Mouse (Mus musculus): ENCODE results near the gene Shank3. TPM values are rescaled to one million over a fixed set of nuclear protein-coding genes. Genes with fewer than 3 reads are reported as not detected.

Shank3 gene
- 1.8 and 2.9 TPM in 2 replicates for polyA plus RNA-seq (2015; fragmentation: Nextera tagmentation; extraction: Ambion mirVana)

GRCm38 (mm10) chr15:89498961-89499688 lies at the start of gene Shank3:
Gene Shank3, plus strand, starts transcription at chr15:89499623.
- peaks cover 5% of the 10 kb centered on the region; the same call in 1 of the 2 replicates for H3K27me3 ChIP-seq (ENCODE audit: insufficient read depth, low read length)
- peak within 1 kb of the TSS; percentile 83 for H3K9ac ChIP-seq (replicated peaks; ENCODE audit: low read length)
- peaks cover 6% of the 10 kb centered on the region; the same call in 1 of the 2 replicates for H3K36me3 ChIP-seq (ENCODE audit: insufficient read depth, low read length)
- 0 out of 2 replicates have a peak, but pooled peaks cover 3% of the 10 kb centered on the region for H3K9me3 ChIP-seq (ENCODE audit: low read length)
- H3K4me3 ChIP-seq (ENCODE audit: low read length): peak within 1 kb of the TSS; percentile 69
- H3K4me1 ChIP-seq (ENCODE audit: insufficient read depth, low read length): peaks cover 16% of the 10 kb centered on the region
- peak; percentile 24 for ATAC-seq (ENCODE audit: low FRiP score, low TSS enrichment)
- WGBS: 1% methylated on average over 47 of the region's 72 CpGs
- H3K27ac ChIP-seq (ENCODE audit: low read length): peak within 1 kb of the TSS; percentile 72
- peak within 1 kb of the TSS; percentile 94 for H3K4me2 ChIP-seq (replicated peaks; ENCODE audit: low read depth, low read length)

GRCm38 (mm10) chr15:89452906-89453864 lies 46.2 kb upstream of the Shank3 start:
- H3K27ac ChIP-seq (ENCODE audit: low read length): no peak overlapping the region
- WGBS: 4% methylated on average over 24 of the region's 24 CpGs

GRCm38 (mm10) chr15:89453865-89454478 lies 45.5 kb upstream of the Shank3 start, which contains the start of gene Mapk8ip2:
Gene Mapk8ip2, plus strand, starts transcription at chr15:89453913.
- peak; percentile 65 for ATAC-seq (ENCODE audit: low FRiP score, low TSS enrichment)
- Histone ChIP-seq H3K4me3 (ENCODE audit: low read length) (peak within 1 kb of the TSS; percentile 52), H3K9ac (replicated peaks; ENCODE audit: low read length) (peak within 1 kb of the TSS; percentile 16; the same call in 1 of the 2 replicates), H3K36me3 (ENCODE audit: insufficient read depth, low read length) (no peaks in the 10 kb centered on the region), H3K4me2 (replicated peaks; ENCODE audit: low read depth, low read length) (peak within 1 kb of the TSS; percentile 89), H3K27me3 (ENCODE audit: insufficient read depth, low read length) (peaks cover 20% of the 10 kb centered on the region), H3K9me3 (ENCODE audit: low read length) (no peaks in the 10 kb centered on the region), H3K27ac (ENCODE audit: low read length) (no peak within 1 kb of the TSS), H3K4me1 (ENCODE audit: insufficient read depth, low read length) (peaks cover 13% of the 10 kb centered on the region)
- WGBS: under 1% methylated on average over 51 of the region's 53 CpGs

More at GRCm38 (mm10) chr15:89452906-89453864, 46.2 kb upstream of the Shank3 start:
- Histone ChIP-seq H3K4me1 (ENCODE audit: insufficient read depth, low read length) (peaks cover 13% of the 10 kb centered on the region), H3K36me3 (ENCODE audit: insufficient read depth, low read length) (no peaks in the 10 kb centered on the region), H3K27me3 (ENCODE audit: insufficient read depth, low read length) (peaks cover 20% of the 10 kb centered on the region), H3K4me3 (ENCODE audit: low read length) (peak overlapping the region; percentile 52), H3K9me3 (ENCODE audit: low read length) (no peaks in the 10 kb centered on the region), H3K9ac (replicated peaks; ENCODE audit: low read length) (no peak overlapping the region), H3K4me2 (replicated peaks; ENCODE audit: low read depth, low read length) (peak overlapping the region; percentile 89)
- ATAC-seq (ENCODE audit: low FRiP score, low TSS enrichment): peak; percentile 75

GRCm38 (mm10) chr15:89454857-89455256 lies 44.6 kb upstream of the Shank3 start:
- Histone ChIP-seq H3K9ac (replicated peaks; ENCODE audit: low read length) (no peak overlapping the region), H3K9me3 (ENCODE audit: low read length) (no peaks in the 10 kb centered on the region), H3K36me3 (ENCODE audit: insufficient read depth, low read length) (no peaks in the 10 kb centered on the region), H3K4me3 (ENCODE audit: low read length) (no peak overlapping the region), H3K27ac (ENCODE audit: low read length) (no peak overlapping the region), H3K4me1 (ENCODE audit: insufficient read depth, low read length) (peaks cover 13% of the 10 kb centered on the region), H3K4me2 (replicated peaks; ENCODE audit: low read depth, low read length) (no peak overlapping the region), H3K27me3 (ENCODE audit: insufficient read depth, low read length) (peaks cover 20% of the 10 kb centered on the region)
- 19% methylated on average over 5 of the region's 6 CpGs for WGBS
- no peak for ATAC-seq (ENCODE audit: low FRiP score, low TSS enrichment)

- Histone ChIP-seq H3K36me3 (ENCODE audit: insufficient read depth, low read length) (no peaks in the 10 kb centered on the region), H3K9me3 (ENCODE audit: low read length) (no peaks in the 10 kb centered on the region), H3K27me3 (ENCODE audit: insufficient read depth, low read length) (peaks cover 20% of the 10 kb centered on the region), H3K9ac (replicated peaks; ENCODE audit: low read length) (no peak overlapping the region), H3K27ac (ENCODE audit: low read length) (no peak overlapping the region), H3K4me3 (ENCODE audit: low read length) (no peak overlapping the region), H3K4me2 (replicated peaks; ENCODE audit: low read depth, low read length) (no peak overlapping the region), H3K4me1 (ENCODE audit: insufficient read depth, low read length) (peaks cover 13% of the 10 kb centered on the region)
- WGBS: 68% methylated on average over 6 of the region's 6 CpGs
- ATAC-seq (ENCODE audit: low FRiP score, low TSS enrichment): no peak
Observed at GRCm38 (mm10) chr15:89455642-89456041, 43.8 kb upstream of the Shank3 start.

GRCm38 (mm10) chr15:89458942-89459341 lies 40.5 kb upstream of the Shank3 start:
- H3K27me3 ChIP-seq (ENCODE audit: insufficient read depth, low read length): peaks cover 8% of the 10 kb centered on the region
- no peak overlapping the region for H3K4me3 ChIP-seq (ENCODE audit: low read length)
- H3K36me3 ChIP-seq (ENCODE audit: insufficient read depth, low read length): no peaks in the 10 kb centered on the region
- no peak for ATAC-seq (ENCODE audit: low FRiP score, low TSS enrichment)
- no peak overlapping the region for H3K27ac ChIP-seq (ENCODE audit: low read length)
- H3K4me1 ChIP-seq (ENCODE audit: insufficient read depth, low read length): peaks cover 8% of the 10 kb centered on the region
- H3K9me3 ChIP-seq (ENCODE audit: low read length): no peaks in the 10 kb centered on the region
- no peak overlapping the region for H3K9ac ChIP-seq (replicated peaks; ENCODE audit: low read length)
- WGBS: 89% methylated on average over 15 of the region's 15 CpGs
- no peak overlapping the region for H3K4me2 ChIP-seq (replicated peaks; ENCODE audit: low read depth, low read length)

- no peak overlapping the region for H3K27ac ChIP-seq (ENCODE audit: low read length)
- H3K9ac ChIP-seq (replicated peaks; ENCODE audit: low read length): no peak overlapping the region
- no peak overlapping the region for H3K4me3 ChIP-seq (ENCODE audit: low read length)
- H3K27me3 ChIP-seq (ENCODE audit: insufficient read depth, low read length): 0 out of 2 replicates have a peak, but pooled peaks cover 2% of the 10 kb centered on the region
- ATAC-seq (ENCODE audit: low FRiP score, low TSS enrichment): no peak
- H3K36me3 ChIP-seq (ENCODE audit: insufficient read depth, low read length): no peaks in the 10 kb centered on the region
- H3K4me1 ChIP-seq (ENCODE audit: insufficient read depth, low read length): no peaks in the 10 kb centered on the region
- 82% methylated on average over 7 of the region's 7 CpGs for WGBS
- H3K4me2 ChIP-seq (replicated peaks; ENCODE audit: low read depth, low read length): no peak overlapping the region
- H3K9me3 ChIP-seq (ENCODE audit: low read length): no peaks in the 10 kb centered on the region
Observed at GRCm38 (mm10) chr15:89459821-89460220, 39.6 kb upstream of the Shank3 start.

- Histone ChIP-seq H3K9ac (replicated peaks; ENCODE audit: low read length) (no peak overlapping the region), H3K4me2 (replicated peaks; ENCODE audit: low read depth, low read length) (no peak overlapping the region), H3K4me3 (ENCODE audit: low read length) (no peak overlapping the region), H3K4me1 (ENCODE audit: insufficient read depth, low read length) (no peaks in the 10 kb centered on the region), H3K27ac (ENCODE audit: low read length) (no peak overlapping the region), H3K36me3 (ENCODE audit: insufficient read depth, low read length) (no peaks in the 10 kb centered on the region), H3K9me3 (ENCODE audit: low read length) (no peaks in the 10 kb centered on the region), H3K27me3 (ENCODE audit: insufficient read depth, low read length) (0 out of 2 replicates have a peak, but pooled peaks cover 2% of the 10 kb centered on the region)
- ATAC-seq (ENCODE audit: low FRiP score, low TSS enrichment): no peak
- WGBS: 57% methylated on average over 9 of the region's 10 CpGs
Observed at GRCm38 (mm10) chr15:89460298-89460697, 39.1 kb upstream of the Shank3 start.

- no peak overlapping the region for H3K9ac ChIP-seq (replicated peaks; ENCODE audit: low read length)
- H3K4me3 ChIP-seq (ENCODE audit: low read length): no peak overlapping the region
- 0 out of 2 replicates have a peak, but pooled peaks cover 2% of the 10 kb centered on the region for H3K27me3 ChIP-seq (ENCODE audit: insufficient read depth, low read length)
- WGBS: 84% methylated on average over 14 of the region's 15 CpGs
- no peaks in the 10 kb centered on the region for H3K4me1 ChIP-seq (ENCODE audit: insufficient read depth, low read length)
- H3K9me3 ChIP-seq (ENCODE audit: low read length): no peaks in the 10 kb centered on the region
- H3K27ac ChIP-seq (ENCODE audit: low read length): no peak overlapping the region
- H3K36me3 ChIP-seq (ENCODE audit: insufficient read depth, low read length): no peaks in the 10 kb centered on the region
- H3K4me2 ChIP-seq (replicated peaks; ENCODE audit: low read depth, low read length): no peak overlapping the region
- no peak for ATAC-seq (ENCODE audit: low FRiP score, low TSS enrichment)
Observed at GRCm38 (mm10) chr15:89461321-89461720, 38.1 kb upstream of the Shank3 start.

All from kidney, embryonic 16.5 days (tissue).